Mouse (Mus musculus) A20 (cell line): ENCODE results near the gene Fosl1.
"Not testable (repeated sequence)": the region's sequence is repeated elsewhere in the genome, so short reads cannot be mapped to it uniquely, and the experiment has no call there.

Experiments
- DNase-seq: peaks from one replicate; pipeline ENCODE4 v3.0.0-alpha.2; 2011; ENCODE audit warnings: low read depth, low spot score

Gene Fosl1

DNA sequence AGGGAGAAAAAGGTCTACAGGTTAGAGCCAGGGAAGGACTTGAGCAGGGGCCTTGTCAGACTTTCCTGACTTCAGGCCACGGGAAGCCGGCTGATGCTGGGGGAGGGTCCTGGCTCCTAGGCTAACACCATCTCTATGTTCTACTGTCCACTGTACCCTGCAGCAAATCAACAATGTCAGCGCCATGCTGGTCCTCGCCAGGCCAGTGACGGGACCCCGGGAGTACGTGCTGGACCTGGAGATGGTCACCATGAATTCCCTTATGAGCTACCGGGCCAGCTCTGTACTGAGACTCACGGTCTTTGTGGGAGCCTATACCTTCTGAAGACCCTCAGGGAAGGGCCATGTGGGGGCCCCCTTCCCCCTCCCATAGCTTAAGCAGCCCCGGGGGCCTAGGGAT is 34.1 kb downstream of the Fosl1 start:
- no peak for DNase-seq

DNA sequence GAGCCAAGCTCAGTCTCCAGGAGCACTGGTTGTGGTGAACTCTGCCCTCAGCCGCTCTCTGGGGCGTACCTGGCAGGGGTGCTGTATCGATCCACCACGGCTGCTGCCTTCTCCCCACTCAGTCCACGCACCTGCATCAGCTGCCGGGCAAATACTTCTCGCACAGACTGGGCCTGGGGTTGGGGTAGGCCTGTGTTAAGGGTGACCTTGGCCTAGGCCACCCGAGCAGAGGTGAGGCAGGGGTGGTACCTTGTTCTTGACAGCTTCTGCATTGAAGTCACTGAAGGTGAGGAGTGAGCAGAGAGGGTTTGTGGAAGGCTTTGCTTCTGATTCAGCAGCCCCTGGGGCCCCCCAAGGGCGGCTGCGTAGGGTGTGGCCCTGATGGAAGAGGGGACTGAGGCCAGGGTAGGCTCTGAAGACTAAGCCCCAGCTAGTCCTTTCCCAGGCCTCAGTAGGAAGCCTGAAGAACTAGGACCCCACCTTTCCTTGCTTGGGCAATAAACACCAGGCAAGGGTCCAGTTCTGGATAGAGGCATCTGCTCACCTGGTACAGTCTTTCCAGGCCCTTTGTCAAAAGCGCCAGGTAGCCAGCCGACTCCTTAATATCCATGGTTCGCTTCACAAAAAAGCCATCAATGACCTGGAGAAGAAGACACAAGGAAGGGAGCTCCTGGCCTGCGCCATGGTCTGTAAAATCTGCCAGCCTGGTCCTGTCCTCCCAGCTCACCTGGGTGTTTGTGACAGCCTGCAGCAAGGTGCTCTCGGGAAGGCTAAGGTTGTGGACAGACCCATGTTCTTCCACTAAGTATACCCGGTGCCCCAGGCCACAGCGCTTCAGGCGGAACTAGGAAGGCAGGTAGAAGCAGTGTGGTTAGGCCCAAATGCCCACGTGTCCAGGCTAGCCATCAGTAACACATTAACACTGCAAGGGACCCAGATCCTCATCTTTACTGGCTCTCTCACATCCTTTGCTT is 36.3 kb downstream of the Fosl1 start:
- DNase-seq = no peak

DNA sequence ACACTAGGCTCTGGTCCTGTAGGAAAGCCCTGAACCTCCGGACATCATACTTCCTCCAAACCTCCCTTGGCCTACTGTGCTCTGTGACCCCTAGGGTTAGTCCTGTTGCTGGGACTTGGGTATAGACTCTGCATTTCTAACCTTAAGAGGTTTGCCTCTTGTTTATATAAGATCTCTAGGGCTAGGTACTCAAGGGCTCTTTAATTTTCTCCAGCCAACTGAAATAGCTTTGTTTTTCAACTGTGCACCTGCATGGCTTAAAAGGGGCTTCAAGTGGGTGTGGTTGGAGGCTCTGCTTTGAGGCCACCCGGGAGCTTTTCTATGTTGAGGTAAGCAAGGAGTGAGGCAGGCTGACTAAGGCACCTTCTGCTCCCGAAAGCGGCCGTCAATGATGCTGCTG is 37.1 kb downstream of the Fosl1 start:
- no peak for DNase-seq

DNA sequence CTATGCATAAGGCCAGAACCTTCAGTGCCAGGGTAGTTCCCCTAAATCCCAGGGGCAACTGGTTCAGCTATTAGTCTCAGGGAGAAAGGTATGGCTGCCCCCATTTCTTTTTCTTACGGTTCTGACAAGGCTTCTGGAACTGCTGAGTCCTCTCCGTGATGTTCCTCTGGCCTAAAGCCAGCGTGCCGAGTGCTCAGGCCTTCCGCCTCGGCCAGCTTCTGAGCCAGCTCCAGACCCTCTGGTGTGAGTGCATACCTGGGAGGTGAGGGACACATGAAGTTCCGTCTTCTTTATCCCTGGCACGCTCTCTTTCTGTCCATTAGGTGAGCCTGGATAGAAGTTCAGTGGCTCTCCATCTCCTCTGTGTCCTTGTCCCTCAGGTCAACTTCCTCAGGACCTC is 38.0 kb downstream of the Fosl1 start:
- DNase-seq = no peak

DNA sequence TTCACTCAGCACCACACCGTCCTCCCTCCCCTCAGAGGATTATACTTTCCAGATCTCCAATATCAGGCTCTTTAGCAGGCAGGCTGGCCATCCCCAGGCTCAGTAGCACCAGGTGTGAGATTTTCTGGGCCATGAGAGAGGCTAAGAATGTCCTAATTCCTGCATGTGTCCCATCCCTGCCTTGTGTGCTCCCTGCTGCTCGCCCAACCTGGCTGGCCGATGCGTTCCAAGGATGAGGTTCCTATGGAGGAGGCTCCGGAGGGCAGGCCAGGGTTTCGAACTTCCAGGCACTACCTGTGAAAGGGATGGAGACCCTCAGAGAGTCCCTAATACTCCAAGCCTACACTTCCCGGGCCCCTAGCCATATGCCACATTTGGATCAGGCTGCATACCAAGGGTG is 38.5 kb downstream of the Fosl1 start:
- DNase-seq = no peak

DNA sequence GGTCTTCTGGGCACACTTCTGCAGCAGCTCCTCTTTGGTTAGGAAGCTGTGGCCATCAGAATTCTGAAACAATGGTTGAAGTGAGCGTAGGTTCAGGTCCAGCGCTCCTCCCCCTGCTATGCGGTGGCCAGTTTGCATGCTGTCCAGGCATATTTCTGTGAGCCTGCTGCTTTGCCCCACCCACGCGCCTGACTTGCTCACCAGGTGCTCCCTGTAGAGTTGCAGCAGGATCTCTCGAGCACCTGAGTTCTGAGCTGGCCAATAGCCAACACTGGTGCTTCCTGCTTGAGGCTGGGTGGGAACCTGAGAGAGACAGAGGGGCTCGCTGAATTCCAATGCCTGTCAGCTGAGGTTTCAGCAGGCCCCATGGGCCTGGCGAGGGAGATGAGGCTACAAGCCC is 38.9 kb downstream of the Fosl1 start:
- DNase-seq = no peak

DNA sequence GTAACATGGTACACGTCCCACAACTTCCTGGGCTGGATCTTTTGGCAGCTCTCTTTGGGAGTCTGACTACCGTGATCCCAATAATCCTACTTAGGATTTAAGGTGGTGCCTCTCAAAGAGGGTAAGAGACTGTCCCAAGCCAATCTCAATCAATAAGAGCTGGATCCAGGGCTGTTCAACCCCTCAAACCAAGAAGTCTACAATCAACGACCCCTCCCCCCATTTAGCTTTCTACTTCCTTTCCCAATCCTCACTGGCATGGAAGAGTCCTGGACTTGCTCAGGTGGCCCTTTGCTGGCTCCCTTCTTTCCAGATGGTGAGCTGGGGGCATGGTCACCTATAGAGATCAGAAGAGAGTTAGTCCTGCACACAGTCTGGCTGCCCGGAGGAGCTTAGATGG is 39.4 kb downstream of the Fosl1 start:
- DNase-seq = no peak

DNA sequence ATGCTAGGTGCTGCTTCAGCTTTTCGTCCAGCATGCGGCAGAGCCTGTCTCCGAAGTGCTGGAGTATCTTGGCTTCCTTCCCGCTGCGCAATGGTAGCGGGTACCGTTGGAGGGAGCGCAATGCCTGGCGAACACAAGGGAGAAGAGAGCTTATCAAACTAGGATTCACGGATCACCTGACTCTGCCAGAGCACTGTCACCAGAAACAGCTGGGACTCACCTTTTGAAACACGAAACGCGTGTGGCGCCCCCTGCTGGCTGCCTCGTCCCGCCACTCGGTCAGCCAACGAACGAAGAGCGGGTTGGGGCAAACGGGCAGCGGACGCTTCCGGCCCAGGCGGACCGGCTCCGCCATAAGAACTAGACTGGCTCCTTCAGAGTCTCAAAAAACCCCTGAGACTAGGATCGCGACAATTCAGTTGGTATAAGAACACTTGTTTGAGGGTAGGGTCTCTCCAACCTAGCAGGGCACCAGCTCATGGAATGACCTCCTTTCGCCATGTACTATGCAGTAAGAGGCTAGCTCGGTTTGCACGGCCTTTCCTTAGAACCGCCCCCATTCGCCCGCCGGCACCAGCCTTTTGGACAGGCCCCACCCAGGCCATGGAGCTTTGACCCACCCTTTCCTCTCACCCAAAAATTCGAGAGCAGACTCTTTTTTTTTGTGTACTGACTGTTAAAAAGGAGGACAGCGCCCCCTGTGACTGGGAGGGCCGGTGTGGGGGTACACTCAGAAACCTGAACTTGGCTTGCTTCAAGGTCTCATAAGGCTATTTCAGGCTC is 40.6 kb downstream of the Fosl1 start, which contains the start of gene Mus81:
Gene Mus81 (minus strand): TSS at position 635 of the 783 bp plus-strand sequence.
- peak; percentile 97 for DNase-seq

DNA sequence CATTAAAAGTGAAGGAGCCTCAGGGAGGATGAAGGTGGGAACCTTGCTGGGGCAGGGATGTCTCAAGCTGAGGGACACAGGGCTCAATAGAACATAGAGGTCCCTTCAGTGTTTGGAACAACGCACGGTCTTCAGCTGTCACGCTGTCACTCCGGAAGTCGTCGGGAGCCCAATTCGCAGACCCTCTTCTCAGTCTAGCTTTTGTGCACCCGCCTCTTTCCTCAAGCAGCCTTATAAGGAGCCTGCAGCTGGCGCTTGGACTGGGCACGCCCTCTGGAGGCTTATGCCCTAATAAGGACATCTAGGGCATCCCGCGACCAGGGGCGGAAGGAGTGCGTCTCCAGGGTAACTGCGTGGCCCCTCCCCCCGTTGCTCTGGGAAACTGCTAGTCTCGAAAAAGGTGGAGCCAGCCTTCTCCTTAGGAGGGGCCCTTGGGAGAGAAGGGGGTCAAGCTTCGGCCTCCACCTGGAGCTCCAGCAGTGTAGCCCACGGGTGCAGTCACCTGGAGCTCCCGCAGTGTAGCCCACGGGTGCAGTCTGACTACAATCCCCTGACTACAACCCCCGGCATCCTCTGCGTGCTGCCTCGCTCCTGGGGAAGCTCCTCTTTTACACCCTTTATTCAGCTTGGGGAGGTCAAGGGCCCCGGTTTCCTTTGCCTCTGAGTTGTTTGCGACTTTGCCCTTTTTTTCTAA is 41.7 kb downstream of the Fosl1 start:
- DNase-seq = peak; percentile 100

DNA sequence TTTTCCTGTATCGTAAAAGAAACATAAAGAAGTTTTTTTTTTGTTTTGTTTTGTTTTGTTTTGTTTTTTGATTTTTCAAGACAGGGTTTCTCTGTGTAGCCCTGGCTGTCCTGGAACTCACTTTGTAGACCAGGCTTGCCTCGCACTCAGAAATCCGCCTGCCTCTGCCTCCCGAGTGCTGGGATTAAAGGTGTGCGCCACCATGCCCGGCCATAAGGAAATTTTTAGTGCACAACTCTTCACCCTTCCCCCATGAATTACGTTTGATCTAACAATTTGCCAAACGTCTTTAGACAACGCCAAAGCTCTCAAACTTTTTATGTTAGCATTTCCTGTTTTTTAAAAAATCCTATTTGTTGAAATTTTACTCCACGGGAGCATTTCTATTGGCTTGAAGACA is 42.4 kb downstream of the Fosl1 start:
- DNase-seq = not testable (repeated sequence)

DNA sequence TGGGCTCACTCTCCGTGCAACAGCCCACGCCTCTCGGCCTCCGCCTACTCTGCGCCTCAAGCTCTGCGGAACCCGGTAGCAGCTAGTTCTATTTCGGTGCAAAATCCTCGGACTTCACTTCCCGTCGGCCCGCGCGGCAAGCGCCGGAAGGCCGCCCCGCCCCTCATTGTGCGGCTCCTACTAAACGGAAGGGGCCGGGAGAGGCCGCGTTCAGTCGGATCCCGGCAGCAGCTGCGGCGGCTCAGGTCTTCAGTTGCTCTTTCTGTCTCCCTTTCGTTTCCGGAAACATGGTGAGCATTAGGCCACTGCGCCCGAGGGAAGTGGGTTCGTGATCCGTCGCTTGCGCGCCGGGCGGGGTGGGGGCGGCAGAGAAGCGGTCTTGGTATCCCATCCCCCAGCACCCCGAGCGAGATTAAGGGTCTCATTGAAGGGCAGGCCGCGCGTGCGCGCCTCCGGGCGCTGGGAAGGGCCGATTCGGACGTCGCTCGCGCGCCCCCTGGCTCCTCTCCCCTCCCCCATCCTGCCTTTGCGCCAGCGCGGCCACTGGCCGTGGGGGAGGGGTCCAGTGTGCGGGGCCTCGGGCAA is 43.1 kb downstream of the Fosl1 start, which contains the start of gene Cfl1:
Gene Cfl1 (plus strand): TSS at position 143 of the 585 bp plus-strand sequence.
- peak; percentile 98 for DNase-seq

DNA sequence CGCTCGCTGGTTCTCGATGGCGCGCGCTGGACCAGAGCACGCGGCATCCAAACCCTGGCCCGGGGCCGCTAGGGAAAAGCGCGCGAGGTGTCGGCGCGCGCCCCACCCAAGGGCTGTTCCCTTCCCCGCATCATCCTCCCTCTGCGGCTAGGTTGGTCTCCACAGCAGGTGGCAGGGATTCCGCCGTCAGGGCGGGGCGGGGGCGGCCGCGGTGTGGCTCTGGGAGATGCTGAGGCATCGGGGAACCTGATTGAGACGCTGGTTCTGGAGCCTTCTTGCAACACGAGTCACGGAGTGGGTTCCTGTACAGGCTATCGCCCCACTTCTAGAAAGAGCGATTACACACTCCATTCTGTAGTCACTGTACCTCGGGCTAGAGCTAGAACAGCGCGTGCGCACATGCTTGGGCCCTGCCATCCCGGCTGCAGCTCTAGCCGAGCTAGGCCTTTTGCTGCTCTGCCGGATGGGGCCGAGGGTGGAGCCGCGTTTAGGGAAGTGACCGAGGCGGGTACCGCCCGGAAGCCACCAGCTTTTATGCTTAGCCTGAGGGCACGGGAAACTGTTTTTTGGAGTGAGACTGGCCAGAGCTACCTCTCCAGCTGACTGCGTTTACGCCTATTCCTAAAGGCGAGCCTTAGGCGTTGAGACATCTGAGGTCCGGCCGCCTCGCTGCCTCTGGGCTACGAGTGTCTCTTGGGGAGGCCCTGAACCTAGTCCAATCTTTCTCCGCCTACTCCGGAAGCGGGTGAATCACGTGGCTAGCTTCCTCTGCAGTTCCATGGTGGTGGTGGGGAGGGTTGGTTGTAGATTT is 43.8 kb downstream of the Fosl1 start:
- peak; percentile 95 for DNase-seq

DNA sequence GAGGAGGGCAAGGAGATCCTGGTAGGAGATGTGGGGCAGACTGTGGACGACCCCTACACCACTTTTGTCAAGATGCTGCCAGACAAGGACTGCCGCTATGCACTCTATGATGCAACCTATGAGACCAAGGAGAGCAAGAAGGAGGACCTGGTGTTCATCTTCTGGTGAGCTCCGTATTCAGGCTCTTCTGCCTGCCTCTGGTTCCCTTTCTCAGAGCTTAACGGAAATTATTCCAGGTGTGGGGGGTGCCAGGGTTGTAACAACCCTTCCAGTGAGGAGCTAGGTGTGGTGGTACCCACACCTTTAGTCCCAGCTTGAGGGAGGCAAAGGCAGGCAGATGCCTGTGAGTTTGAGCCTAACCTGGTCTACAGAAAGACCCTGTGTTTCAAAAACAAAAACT is 45.3 kb downstream of the Fosl1 start:
- no peak for DNase-seq

DNA sequence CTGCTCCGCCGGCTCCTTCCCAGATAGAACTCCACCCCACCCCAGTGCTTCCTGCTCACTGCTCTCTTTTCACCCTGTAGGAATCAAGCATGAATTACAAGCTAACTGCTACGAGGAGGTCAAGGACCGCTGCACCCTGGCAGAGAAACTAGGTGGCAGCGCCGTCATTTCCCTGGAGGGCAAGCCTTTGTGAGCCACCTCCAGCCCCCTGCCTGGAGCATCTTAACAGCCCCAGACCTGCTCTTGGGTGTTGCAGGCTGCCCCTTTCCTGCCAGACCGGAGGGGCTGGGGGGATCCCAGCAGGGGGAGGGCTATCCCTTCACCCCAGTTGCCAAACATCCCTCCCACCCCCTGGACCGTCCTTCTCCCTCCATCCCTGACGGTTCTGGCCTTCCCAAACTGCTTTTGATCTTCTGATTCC is 46.0 kb downstream of the Fosl1 start:
- not testable (repeated sequence) for DNase-seq

DNA sequence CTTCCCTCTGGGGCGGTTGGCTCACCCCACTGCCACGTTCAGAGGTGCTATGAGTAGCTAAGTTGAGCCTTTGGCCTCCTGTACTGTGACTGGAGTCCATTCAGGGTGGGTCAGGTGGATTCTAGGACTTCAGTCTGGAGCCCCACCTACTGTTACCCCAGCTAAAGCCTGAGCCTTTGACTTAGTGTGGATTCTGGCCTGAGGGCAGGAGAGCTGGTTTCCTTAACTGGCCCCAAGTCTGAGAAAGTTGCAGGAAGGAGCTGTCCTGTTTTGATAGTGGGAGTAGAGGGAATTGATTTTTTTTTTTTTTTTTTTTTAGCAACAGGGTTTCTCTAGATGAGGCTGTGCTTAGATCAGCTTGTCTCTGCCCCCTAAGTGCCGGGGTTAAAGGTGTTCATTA is 47.0 kb downstream of the Fosl1 start:
- no peak for DNase-seq

DNA sequence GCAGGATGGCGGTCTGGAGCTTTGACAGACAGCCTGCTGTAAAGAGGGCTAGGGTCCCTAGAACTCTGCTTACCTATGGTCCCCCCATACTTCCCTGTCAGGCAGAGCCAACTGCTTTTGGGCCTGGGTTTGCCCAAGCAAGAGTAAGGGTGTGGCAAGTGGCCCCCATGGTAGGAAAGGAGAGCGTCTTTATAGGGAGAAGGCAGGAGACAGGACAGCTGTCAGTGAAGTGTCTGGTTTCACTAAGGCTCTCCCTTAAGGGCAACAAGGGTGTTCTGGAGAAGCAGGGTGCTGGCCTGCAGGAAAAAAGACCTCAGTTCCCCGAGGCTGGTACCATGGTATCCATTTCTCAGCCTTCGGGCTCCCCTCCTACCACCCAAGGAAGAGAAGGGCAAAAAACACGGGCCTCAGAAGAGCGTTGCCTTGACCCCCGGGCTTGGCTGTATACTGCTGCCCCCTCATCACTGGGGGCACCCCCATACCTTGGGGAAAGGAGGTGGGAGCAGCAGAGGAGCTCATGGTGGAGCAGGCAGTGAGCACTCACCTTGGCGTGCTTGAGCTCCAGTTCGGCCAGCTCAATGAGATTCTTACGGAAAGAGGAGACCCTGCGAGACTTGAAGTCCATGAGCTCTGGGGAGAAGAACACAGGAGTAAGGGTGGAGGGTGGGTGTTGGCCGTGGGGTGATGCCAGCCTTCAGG is 48.2 kb downstream of the Fosl1 start:
- no peak for DNase-seq

DNA sequence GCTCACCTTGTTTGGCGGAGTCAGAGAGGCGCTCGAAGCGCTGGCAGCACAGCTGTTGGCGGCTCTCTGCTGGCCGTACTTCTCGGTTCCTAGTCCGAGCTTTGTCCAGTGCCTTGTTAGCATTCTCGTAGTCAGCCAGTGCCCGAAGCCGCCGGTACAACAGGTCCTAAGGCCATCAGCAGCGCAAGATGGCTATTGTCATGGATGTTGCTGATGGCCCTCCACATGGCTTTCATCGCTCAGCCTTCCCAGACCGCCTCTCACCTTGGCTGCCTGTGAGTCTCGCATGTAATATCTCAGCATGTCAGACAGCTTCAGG is 48.7 kb downstream of the Fosl1 start:
- no peak for DNase-seq

DNA sequence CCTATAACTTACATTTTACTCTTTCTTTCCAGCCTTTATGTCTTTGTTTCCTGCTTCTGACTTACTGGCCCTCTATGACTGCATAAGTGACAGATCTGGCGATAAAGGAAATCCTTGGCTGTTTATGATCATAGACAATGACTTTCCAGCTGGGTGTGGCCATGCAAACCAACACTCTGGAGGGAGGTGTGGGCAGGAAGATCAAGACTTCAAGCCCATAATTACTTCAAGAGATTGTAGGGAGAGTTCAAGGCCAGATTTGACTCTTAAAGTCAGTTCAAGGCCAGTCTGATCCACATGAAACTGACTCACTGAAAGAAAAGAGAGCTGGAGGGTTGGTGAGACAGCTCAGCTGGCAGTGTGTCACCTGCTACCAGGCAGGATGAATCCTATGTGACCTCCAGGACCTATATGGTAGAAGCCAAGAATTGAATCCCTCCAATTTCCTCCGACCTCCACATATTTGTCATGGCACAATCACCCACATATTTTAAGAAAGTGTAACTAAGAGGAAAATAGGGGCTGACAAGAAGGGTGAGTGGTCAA is 53.1 kb downstream of the Fosl1 start:
- no peak for DNase-seq

DNA sequence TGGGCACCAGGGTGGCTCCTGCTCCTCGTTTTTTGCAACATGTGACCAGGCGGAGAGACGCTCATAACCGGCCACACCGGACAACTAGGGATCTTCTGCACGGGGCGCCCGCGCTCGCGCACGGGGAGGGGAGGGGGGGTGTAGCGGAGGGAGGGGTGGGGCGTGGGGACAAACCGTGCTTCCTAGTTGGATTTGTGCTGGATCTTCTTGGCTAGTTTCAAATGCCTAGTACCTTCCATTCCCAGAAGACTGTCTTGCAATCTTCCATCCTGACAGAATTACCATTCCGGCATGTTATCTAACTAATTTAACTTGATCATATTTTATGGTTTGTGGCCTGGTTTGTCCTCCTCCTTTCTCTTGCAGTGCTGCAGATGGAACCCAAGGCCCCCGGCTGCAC is 56.3 kb downstream of the Fosl1 start, which contains the start of gene 1700020D05Rik:
Gene 1700020D05Rik (minus strand): TSS at position 101 of the 400 bp plus-strand sequence.
- DNase-seq = no peak
